15 mouse cellular contexts compared by ENCODE assay signal in genomic region chr13:12283826-12284225, GRCm38 (mm10). TPM values are rescaled to one million over a fixed set of nuclear protein-coding genes. Genes with fewer than 3 reads are reported as not detected.
DNase-seq lines count a peak whose midpoint lies in the region; ATAC-seq and TF ChIP-seq lines count a peak whose summit lies in the region.
"Had no signal": no experiment of that assay in that cellular context is flagged by ENCODE, and none has a peak within 500 bp of the region (broad histone marks: within the 10 kb centered on the region; RNA-seq: fewer than 3 reads in every experiment).

No protein-coding gene starts in this region.

- no peak overlapping the region for H3K4me3 ChIP-seq in heart, embryonic 15.5 days
- no peak overlapping the region for H3K4me3 ChIP-seq in forebrain, postnatal 0 days (ENCODE audit: low read depth, low read length)
- H3K4me3 ChIP-seq in midbrain, embryonic 16.5 days (ENCODE audit: low read depth, low read length): no peak overlapping the region
- H3K4me3 ChIP-seq: embryonic facial prominence, embryonic 12.5 days; hindbrain, embryonic 12.5 days; neural tube, embryonic 15.5 days had no signal

- H3K4me1 ChIP-seq in heart, embryonic 15.5 days (replicated peaks): peaks cover 11% of the 10 kb centered on the region
- no peaks in the 10 kb centered on the region for H3K4me1 ChIP-seq in forebrain, postnatal 0 days (ENCODE audit: insufficient read depth)
- no peaks in the 10 kb centered on the region for H3K4me1 ChIP-seq in midbrain, embryonic 16.5 days (ENCODE audit: control insufficient read depth, insufficient read depth, low read length)
- H3K4me1 ChIP-seq: embryonic facial prominence, embryonic 12.5 days; hindbrain, embryonic 12.5 days; neural tube, embryonic 15.5 days had no signal

- H3K36me3 ChIP-seq in heart, embryonic 15.5 days: peaks cover 53% of the 10 kb centered on the region; the same call in 1 of the 2 replicates
- no peaks in the 10 kb centered on the region for H3K36me3 ChIP-seq in forebrain, postnatal 0 days (ENCODE audit: insufficient read depth)
- no peaks in the 10 kb centered on the region for H3K36me3 ChIP-seq in midbrain, embryonic 16.5 days (ENCODE audit: control insufficient read depth, insufficient read depth, low read length)
- H3K36me3 ChIP-seq: embryonic facial prominence, embryonic 12.5 days; hindbrain, embryonic 12.5 days; neural tube, embryonic 15.5 days had no signal

- no peak overlapping the region for H3K4me2 ChIP-seq in heart, embryonic 15.5 days
- H3K4me2 ChIP-seq in forebrain, postnatal 0 days (ENCODE audit: low read depth): no peak overlapping the region
- no peak overlapping the region for H3K4me2 ChIP-seq in midbrain, embryonic 16.5 days (ENCODE audit: low read length)
- H3K4me2 ChIP-seq: embryonic facial prominence, embryonic 12.5 days; hindbrain, embryonic 12.5 days; neural tube, embryonic 15.5 days had no signal

- TF ChIP-seq CTCF in forebrain, postnatal 0 days (IDR thresholded peaks at IDR 0.05; ENCODE audit: low read depth): no peak

- no peaks in the 10 kb centered on the region for H3K27me3 ChIP-seq in heart, embryonic 15.5 days
- no peaks in the 10 kb centered on the region for H3K27me3 ChIP-seq in forebrain, postnatal 0 days (ENCODE audit: insufficient read depth, low read length)
- no peaks in the 10 kb centered on the region for H3K27me3 ChIP-seq in midbrain, embryonic 16.5 days (ENCODE audit: control insufficient read depth, insufficient read depth, low read depth, low read length)
- H3K27me3 ChIP-seq: embryonic facial prominence, embryonic 12.5 days; hindbrain, embryonic 12.5 days; neural tube, embryonic 15.5 days had no signal

- no peaks in the 10 kb centered on the region for H3K9me3 ChIP-seq in heart, embryonic 15.5 days (replicated peaks)
- H3K9me3 ChIP-seq in forebrain, postnatal 0 days (ENCODE audit: low read length): no peaks in the 10 kb centered on the region
- H3K9me3 ChIP-seq in midbrain, embryonic 16.5 days (replicated peaks; ENCODE audit: control insufficient read depth, low read length, poor library complexity, severe bottlenecking): no peaks in the 10 kb centered on the region
- H3K9me3 ChIP-seq: embryonic facial prominence, embryonic 12.5 days; hindbrain, embryonic 12.5 days; neural tube, embryonic 15.5 days had no signal

- H3K9ac ChIP-seq in heart, embryonic 15.5 days: no peak overlapping the region
- H3K9ac ChIP-seq in forebrain, postnatal 0 days: no peak overlapping the region
- no peak overlapping the region for H3K9ac ChIP-seq in midbrain, embryonic 16.5 days (ENCODE audit: low read depth, low read length)
- H3K9ac ChIP-seq: embryonic facial prominence, embryonic 12.5 days; hindbrain, embryonic 12.5 days; neural tube, embryonic 15.5 days had no signal

- DNase-seq in adrenal gland, adult (ENCODE audit: inconsistent age in 2 of 2, low spot score in 1 of 2): peak; percentile 88 to 90
- no peak for DNase-seq in adrenal gland, postnatal 4 days (ENCODE audit: low spot score in 2 of 2)
- peak; percentile 43 for DNase-seq in 3134 (ENCODE audit: extremely low read depth, insufficient read length, low spot score)
- peak; percentile 46 to 59 for DNase-seq in gastrocnemius, adult 8-10 months (ENCODE audit: low spot score in 2 of 2)
- no peak for DNase-seq in retina, embryonic 14.5 days (ENCODE audit: low spot score)
- no peak for DNase-seq in forebrain, postnatal 0 days
- DNase-seq: cerebellum, adult 9-11 months had no signal

- H3K27ac ChIP-seq in heart, embryonic 15.5 days: peak overlapping the region; percentile 88
- no peak overlapping the region for H3K27ac ChIP-seq in forebrain, postnatal 0 days (ENCODE audit: low read depth, low read length)
- H3K27ac ChIP-seq in midbrain, embryonic 16.5 days (ENCODE audit: low read length): no peak overlapping the region
- H3K27ac ChIP-seq: embryonic facial prominence, embryonic 12.5 days; hindbrain, embryonic 12.5 days; neural tube, embryonic 15.5 days; stomach, postnatal 0 days had no signal

- 46% methylated on average over 3 of the region's 3 CpGs for WGBS in heart, embryonic 15.5 days
- WGBS in forebrain, postnatal 0 days: 79% methylated on average over 3 of the region's 3 CpGs
- 88% methylated on average over 3 of the region's 3 CpGs for WGBS in midbrain, embryonic 16.5 days

- ATAC-seq in heart, embryonic 15.5 days (replicated peaks; ENCODE audit: insufficient number of reproducible peaks, insufficient read depth, low FRiP score, low read depth): peak; percentile 83
- no peak for ATAC-seq in forebrain, postnatal 0 days
- no peak for ATAC-seq in midbrain, embryonic 16.5 days
- ATAC-seq: forebrain, embryonic 16.5 days had no signal

RNA-seq across cellular contexts. Expression of gene Mtr, which starts 25.9 kb away (rescaled TPM):
- total RNA-seq in adrenal gland, postnatal 4 days (2021): 10 to 100 TPM; 25.0 to 29.9 TPM
- 10 to 100 TPM; 13.0 to 19.2 (median 17.3) TPM for total RNA-seq in gastrocnemius, adult 8-10 months (2022)
- 10.1 and 12.1 TPM in 2 replicates for polyA plus RNA-seq in heart, embryonic 15.5 days (2015; fragmentation: Nextera tagmentation; extraction: Ambion mirVana)
- 5.2 and 8.3 TPM in 2 replicates for total RNA-seq in forebrain, postnatal 0 days (2014; rRNA removed)
- polyA plus RNA-seq in forebrain, postnatal 0 days (2015; fragmentation: Nextera tagmentation; extraction: Ambion mirVana): 1.8 and 1.9 TPM in 2 replicates
- polyA plus RNA-seq in midbrain, embryonic 16.5 days (2015; fragmentation: Nextera tagmentation; extraction: Ambion mirVana): 3.2 and 4.0 TPM in 2 replicates

RNA-seq across cellular contexts. Expression of gene Actn2, which starts 56.7 kb away (rescaled TPM):
- 10 to 100 TPM; 22.6 to 76.2 TPM for total RNA-seq in adrenal gland, postnatal 4 days (2021)
- total RNA-seq in gastrocnemius, adult 8-10 months (2022): 100 to 1,000 TPM; 853 to 990 (median 915) TPM
- 1,445 and 1,519 TPM in 2 replicates for polyA plus RNA-seq in heart, embryonic 15.5 days (2015; fragmentation: Nextera tagmentation; extraction: Ambion mirVana)
- total RNA-seq in forebrain, postnatal 0 days (2014; rRNA removed): 3.9 and 5.9 TPM in 2 replicates
- polyA plus RNA-seq in forebrain, postnatal 0 days (2015; fragmentation: Nextera tagmentation; extraction: Ambion mirVana): 6.0 TPM in 2 replicates
- polyA plus RNA-seq in midbrain, embryonic 16.5 days (2015; fragmentation: Nextera tagmentation; extraction: Ambion mirVana): 3.3 and 3.5 TPM in 2 replicates
- total RNA-seq: MEL had no signal

Comparison
In these comparisons a context has a peak if more than half of its experiments do, and no peak if none do; other contexts are left out.
1. DNase-seq: peak in adrenal gland, adult (2 of 2), 3134 (single experiment) and gastrocnemius, adult 8-10 months (2 of 2); none in adrenal gland, postnatal 4 days (0 of 2), retina, embryonic 14.5 days (single experiment) and forebrain, postnatal 0 days (single experiment).
2. RNA of gene Actn2, which starts 56.7 kb away (total RNA-seq): 853 to 990 TPM in gastrocnemius, adult 8-10 months; 22.6 to 76.2 TPM in adrenal gland, postnatal 4 days and 3.9 to 5.9 TPM in forebrain, postnatal 0 days; every median in the first group is over 10 times any median in the second.